Mouse (Mus musculus): ENCODE data around the gene Mpped2. TPM values are rescaled to one million over a fixed set of nuclear protein-coding genes. Genes with fewer than 3 reads are reported as not detected.

Gene Mpped2
- polyA plus RNA-seq, 1 experiment, result 4.1 TPM

DNA sequence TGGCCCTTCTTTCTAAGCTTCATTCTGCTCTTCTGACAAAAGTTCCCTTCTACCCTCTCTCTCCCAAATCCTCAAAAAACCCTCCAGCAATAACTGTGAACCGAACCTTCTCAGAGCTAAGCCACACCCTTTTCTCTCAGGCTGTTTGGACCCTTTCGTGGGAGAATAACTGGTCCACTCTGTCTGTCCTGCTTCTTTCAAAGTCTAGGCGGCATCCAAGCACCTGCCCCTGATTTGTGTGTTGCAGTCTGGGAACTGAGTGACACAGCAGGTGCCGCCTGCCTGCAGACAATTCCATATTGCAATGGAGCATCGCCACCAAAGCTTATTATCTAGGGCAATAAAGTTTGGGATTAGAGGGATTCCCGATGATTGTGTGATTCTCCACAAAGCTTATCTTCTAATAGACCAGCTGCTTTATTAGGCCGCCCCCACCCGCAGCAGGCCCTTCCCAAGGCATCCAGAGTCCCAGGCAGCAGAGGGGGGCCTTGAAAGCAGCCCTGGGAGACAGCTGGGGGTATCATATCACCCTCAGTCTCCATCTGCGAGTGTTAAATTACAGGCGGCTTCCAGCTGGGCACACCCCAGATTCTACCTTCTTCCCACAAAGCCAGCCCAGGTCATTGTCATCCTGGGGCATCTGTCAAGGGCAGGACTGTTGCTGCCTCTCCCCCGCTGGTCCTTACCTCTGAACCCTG lies 202.4 kb downstream of the Mpped2 start:
- no peak for DNase-seq
- Histone ChIP-seq H3K4me3 (ENCODE audit: insufficient read depth, low read depth, low read length) (no peak overlapping the region), H3K27me3 (replicated peaks; ENCODE audit: control insufficient read depth, insufficient read depth, low read length) (no peaks in the 10 kb centered on the region), H3K27ac (ENCODE audit: insufficient read depth, low read depth, low read length) (no peak overlapping the region), H3K4me1 (ENCODE audit: control insufficient read depth, insufficient read depth, low read length) (no peaks in the 10 kb centered on the region), H3K36me3 (ENCODE audit: control insufficient read depth, insufficient read depth, low read length) (no peaks in the 10 kb centered on the region)
- TF ChIP-seq POLR2A (IDR thresholded peaks at IDR 0.05; ENCODE audit: low read depth, low read length), result no peak
- TF ChIP-seq CTCF (conservative IDR thresholded peaks at IDR 0.05; ENCODE audit: insufficient read depth, insufficient read length, low read depth, low read length), result no peak
- 56% methylated on average over 11 of the region's 11 CpGs for WGBS

DNA sequence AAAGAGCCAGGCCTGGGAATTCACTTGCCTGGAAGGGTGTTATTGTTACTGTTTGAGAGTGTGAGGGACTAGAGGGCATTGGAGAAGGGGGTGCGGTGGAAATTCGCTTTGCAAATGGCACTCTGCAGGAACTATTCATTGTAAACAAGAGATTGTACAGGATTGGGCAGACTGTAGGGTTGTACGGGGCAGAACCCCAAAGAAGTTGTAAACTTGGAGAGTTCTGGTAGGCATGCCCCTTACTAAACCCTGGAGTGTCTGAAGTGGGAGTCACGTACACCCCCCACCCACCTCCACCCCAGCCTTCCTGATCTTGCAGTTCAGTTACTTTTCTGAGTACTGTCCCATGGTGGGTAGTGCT lies 202.9 kb downstream of the Mpped2 start:
- H3K4me3 ChIP-seq (ENCODE audit: insufficient read depth, low read depth, low read length), result no peak overlapping the region
- H3K4me1 ChIP-seq (ENCODE audit: control insufficient read depth, insufficient read depth, low read length), result no peaks in the 10 kb centered on the region
- WGBS, result 60% methylated on average over 4 of the region's 4 CpGs
- no peaks in the 10 kb centered on the region for H3K36me3 ChIP-seq (ENCODE audit: control insufficient read depth, insufficient read depth, low read length)
- TF ChIP-seq POLR2A (IDR thresholded peaks at IDR 0.05; ENCODE audit: low read depth, low read length) (no peak), CTCF (conservative IDR thresholded peaks at IDR 0.05; ENCODE audit: insufficient read depth, insufficient read length, low read depth, low read length) (no peak)
- no peak overlapping the region for H3K27ac ChIP-seq (ENCODE audit: insufficient read depth, low read depth, low read length)
- no peaks in the 10 kb centered on the region for H3K27me3 ChIP-seq (replicated peaks; ENCODE audit: control insufficient read depth, insufficient read depth, low read length)
- no peak for DNase-seq

DNA sequence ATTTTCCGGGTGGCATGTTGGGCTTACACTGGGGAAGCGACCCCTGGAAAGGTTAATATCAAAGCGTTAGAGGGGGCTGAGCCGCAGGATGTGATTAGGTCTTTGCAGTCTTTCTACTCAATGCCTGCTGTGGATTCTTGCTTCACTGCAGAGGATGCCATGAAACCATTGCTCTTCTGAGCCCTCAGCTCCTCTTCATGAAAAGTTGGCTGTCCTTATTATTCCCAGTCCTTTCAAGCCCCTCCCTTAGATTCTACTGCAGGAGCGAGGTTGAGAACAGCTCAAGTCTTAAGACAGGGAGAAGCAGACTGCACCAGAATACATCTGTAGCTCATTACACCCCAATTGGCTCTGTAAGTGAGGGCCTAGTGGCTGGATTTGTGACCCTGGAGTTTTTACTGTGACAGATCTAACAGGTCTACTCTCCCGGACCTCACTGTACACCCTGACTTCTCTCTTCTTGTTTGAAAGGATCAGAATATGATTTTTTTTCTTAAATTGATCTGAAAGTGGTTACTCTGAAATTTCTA lies 218.9 kb downstream of the Mpped2 start:
- DNase-seq, result no peak
- WGBS, result 65% methylated on average over 6 of the region's 6 CpGs
- Histone ChIP-seq H3K4me3 (ENCODE audit: insufficient read depth, low read depth, low read length) (no peak overlapping the region), H3K4me1 (ENCODE audit: control insufficient read depth, insufficient read depth, low read length) (no peaks in the 10 kb centered on the region), H3K27ac (ENCODE audit: insufficient read depth, low read depth, low read length) (no peak overlapping the region), H3K36me3 (ENCODE audit: control insufficient read depth, insufficient read depth, low read length) (no peaks in the 10 kb centered on the region), H3K27me3 (replicated peaks; ENCODE audit: control insufficient read depth, insufficient read depth, low read length) (no peaks in the 10 kb centered on the region)
- no peak for TF ChIP-seq POLR2A (IDR thresholded peaks at IDR 0.05; ENCODE audit: low read depth, low read length)
- TF ChIP-seq CTCF (conservative IDR thresholded peaks at IDR 0.05; ENCODE audit: insufficient read depth, insufficient read length, low read depth, low read length), result no peak

Measured in kidney, adult 2 months (tissue).